Mouse (Mus musculus): ENCODE data around the gene Gcfc2.

Gcfc2 gene

GRCm38 (mm10) chr6:81923523-81924142 lies at the start of gene Gcfc2:
Gcfc2 (plus strand) TSS chr6:81923669.
- DNase-seq: peak; percentile 94

- DNase-seq: no peak
These were observed 27.7 kb upstream of the Gcfc2 start for GRCm38 (mm10) chr6:81895678-81896230.

- no peak for DNase-seq
These were observed 13.1 kb upstream of the Gcfc2 start for GRCm38 (mm10) chr6:81910302-81910855.

GRCm38 (mm10) chr6:81911244-81911643 lies 12.2 kb upstream of the Gcfc2 start:
- no peak for DNase-seq

- DNase-seq: no peak
These were observed 11.8 kb upstream of the Gcfc2 start for GRCm38 (mm10) chr6:81911713-81912112.

- no peak for DNase-seq
These were observed 11.3 kb upstream of the Gcfc2 start for GRCm38 (mm10) chr6:81912177-81912576.

GRCm38 (mm10) chr6:81924304-81924703 lies 835 bp downstream of the Gcfc2 start:
- no peak for DNase-seq

GRCm38 (mm10) chr6:81929402-81929801 lies 5.9 kb downstream of the Gcfc2 start:
- no peak for DNase-seq

GRCm38 (mm10) chr6:81933281-81933680 lies 9.8 kb downstream of the Gcfc2 start:
- DNase-seq: peak; percentile 15

GRCm38 (mm10) chr6:81941718-81942117 lies 18.2 kb downstream of the Gcfc2 start:
- DNase-seq: no peak

- no peak for DNase-seq
These were observed 19.8 kb downstream of the Gcfc2 start for GRCm38 (mm10) chr6:81943281-81943680.

- no peak for DNase-seq
These were observed 21.0 kb downstream of the Gcfc2 start for GRCm38 (mm10) chr6:81944432-81944831.

GRCm38 (mm10) chr6:81946906-81947305 lies 23.4 kb downstream of the Gcfc2 start:
- no peak for DNase-seq

GRCm38 (mm10) chr6:81955133-81955532 lies 31.7 kb downstream of the Gcfc2 start:
- no peak for DNase-seq

- DNase-seq: peak; percentile 16
These were observed 32.9 kb downstream of the Gcfc2 start for GRCm38 (mm10) chr6:81956399-81956798.

GRCm38 (mm10) chr6:81957992-81958391 lies 34.5 kb downstream of the Gcfc2 start:
- no peak for DNase-seq

- DNase-seq: no peak
These were observed 36.4 kb downstream of the Gcfc2 start for GRCm38 (mm10) chr6:81959866-81960265.

GRCm38 (mm10) chr6:81960284-81960683 lies 36.8 kb downstream of the Gcfc2 start:
- DNase-seq: no peak

GRCm38 (mm10) chr6:81965296-81966067 lies 42.0 kb downstream of the Gcfc2 start, which contains the start of gene Mrpl19:
Mrpl19 (minus strand) TSS chr6:81965958.
- DNase-seq: peak; percentile 95

- DNase-seq: peak; percentile 10
These were observed 42.6 kb downstream of the Gcfc2 start for GRCm38 (mm10) chr6:81966068-81966544.

GRCm38 (mm10) chr6:81971196-81971595 lies 47.7 kb downstream of the Gcfc2 start:
- no peak for DNase-seq

- DNase-seq: no peak
These were observed 49.1 kb downstream of the Gcfc2 start for GRCm38 (mm10) chr6:81972595-81972994.

GRCm38 (mm10) chr6:81975971-81976621 lies 52.6 kb downstream of the Gcfc2 start:
- peak; percentile 71 for DNase-seq
